Mouse (Mus musculus) neutrophil, adult 5-6 weeks (primary cell): ENCODE data around the gene Ubald1. TPM values are rescaled to one million over a fixed set of nuclear protein-coding genes. Genes with fewer than 3 reads are reported as not detected.

Experiments
- ATAC-seq: fragments of 151-379, 151-347 bp; 2 replicates; pipeline ENCODE4 v1.8.0; 2017; ENCODE audit warnings: mild to moderate bottlenecking, moderate TSS enrichment; ENCODE audit not compliant: insufficient number of reproducible peaks, poor library complexity, low FRiP score, severe bottlenecking; ENCODE audit errors: extremely low read depth
- total RNA-seq: library from RNA; stranded (forward); fragments of 200-1000 nt; gene quantifications from 2 replicates; pipeline ENCODE4 v1.2.3, GENCODE M21; 2017

Ubald1 gene
- total RNA-seq, 1 experiment from 2014 or later = 36.3 TPM

GRCm38 (mm10) chr16:4902390-4902789 lies 22.3 kb upstream of the Ubald1 start:
- ATAC-seq = no peak

GRCm38 (mm10) chr16:4901167-4901566 lies 21.1 kb upstream of the Ubald1 start:
- ATAC-seq = no peak

GRCm38 (mm10) chr16:4899711-4900110 lies 19.6 kb upstream of the Ubald1 start:
- no peak for ATAC-seq

GRCm38 (mm10) chr16:4898881-4899280 lies 18.8 kb upstream of the Ubald1 start:
- peak; percentile 87 for ATAC-seq

GRCm38 (mm10) chr16:4897146-4897730 lies 17.1 kb upstream of the Ubald1 start:
- peak; percentile 24; the same call in 1 of the 2 replicates for ATAC-seq

- ATAC-seq = no peak
Observed at GRCm38 (mm10) chr16:4896249-4897027, 16.3 kb upstream of the Ubald1 start.

- ATAC-seq = no peak
Observed at GRCm38 (mm10) chr16:4894201-4894908, 14.2 kb upstream of the Ubald1 start.

GRCm38 (mm10) chr16:4892171-4892570 lies 12.1 kb upstream of the Ubald1 start:
- no peak for ATAC-seq

- no peak for ATAC-seq
Observed at GRCm38 (mm10) chr16:4890201-4890709, 10.1 kb upstream of the Ubald1 start.

- no peak for ATAC-seq
Observed at GRCm38 (mm10) chr16:4886690-4887020, 6.5 kb upstream of the Ubald1 start.

GRCm38 (mm10) chr16:4885760-4886689 lies 5.9 kb upstream of the Ubald1 start, which contains the start of gene Mgrn1:
Mgrn1 (plus strand) TSS chr16:4886249.
- peak; percentile 73 for ATAC-seq

- ATAC-seq = no peak
Observed at GRCm38 (mm10) chr16:4884930-4885329, 4.8 kb upstream of the Ubald1 start.

- no peak for ATAC-seq
Observed at GRCm38 (mm10) chr16:4881400-4882351, 1.6 kb upstream of the Ubald1 start.

GRCm38 (mm10) chr16:4879708-4880124 lies 399 bp downstream of the Ubald1 start:
- peak; percentile 46 for ATAC-seq

GRCm38 (mm10) chr16:4879101-4879707 lies 911 bp downstream of the Ubald1 start:
- ATAC-seq = no peak

GRCm38 (mm10) chr16:4878192-4878885 lies 1.8 kb downstream of the Ubald1 start:
- no peak for ATAC-seq

- no peak for ATAC-seq
Observed at GRCm38 (mm10) chr16:4877701-4878100, 2.4 kb downstream of the Ubald1 start.
